Mouse (Mus musculus) lung, embryonic 16.5 days (tissue): ENCODE data around the gene Mecom. TPM values are rescaled to one million over a fixed set of nuclear protein-coding genes. Genes with fewer than 3 reads are reported as not detected.
"Not testable (repeated sequence)": the region's sequence is repeated elsewhere in the genome, so short reads cannot be mapped to it uniquely, and the experiment has no call there.

Experiments used
- ATAC-seq: fragments of 200-750 bp; cut with Nextera tagmentation; 2 replicates; pipeline ENCODE4 v1.8.0; 2017; ENCODE audit warnings: low read depth, mild to moderate bottlenecking, moderate library complexity
- H3K27ac ChIP-seq: fragments of 300-500 bp; sonication (generic); 2 replicates; pipeline ENCODE4 v1.5.1; 2014; ENCODE audit warnings: mild to moderate bottlenecking, control low read depth, low read length
- H3K27me3 ChIP-seq: fragments of 300-500 bp; sonication (generic); 2 replicates; pipeline ENCODE4 v1.6.1; 2014; ENCODE audit warnings: low read depth, low read length, mixed read lengths; ENCODE audit not compliant: control insufficient read depth, insufficient read depth
- H3K36me3 ChIP-seq: fragments of 300-500 bp; sonication (generic); 2 replicates; pipeline ENCODE4 v1.6.1; 2014; ENCODE audit warnings: low read length; ENCODE audit not compliant: control insufficient read depth, insufficient read depth
- H3K4me1 ChIP-seq: fragments of 300-500 bp; sonication (generic); replicated peaks from 2 replicates; pipeline ENCODE4 v1.6.1; 2014; ENCODE audit warnings: low read length, mixed read lengths; ENCODE audit not compliant: control insufficient read depth, insufficient read depth
- H3K4me2 ChIP-seq: fragments of 300-500 bp; sonication (generic); 2 replicates; pipeline ENCODE4 v1.6.1; 2014; ENCODE audit warnings: low read depth, low read length, control low read depth
- H3K4me3 ChIP-seq: fragments of 300-500 bp; sonication (generic); 2 replicates; pipeline ENCODE4 v1.5.1; 2014; ENCODE audit warnings: mild to moderate bottlenecking, low read length, control low read depth
- H3K9ac ChIP-seq: fragments of 300-500 bp; sonication (generic); 2 replicates; pipeline ENCODE4 v1.6.1; 2014; ENCODE audit warnings: low read length, control low read depth
- H3K9me3 ChIP-seq: fragments of 300-500 bp; sonication (generic); 2 replicates; pipeline ENCODE4 v1.6.1; 2016; ENCODE audit warnings: low read length; ENCODE audit not compliant: control insufficient read depth
- WGBS: fragments of 180-500 bp; shearing (Covaris S2); extraction: QIAGEN DNeasy Blood & Tissue Kit; methylation state at CpG from one replicate; pipeline ENCODE4 v1.1.7; 2014; 5-methylcytosine and 5-hydroxymethylcytosine counted together
- polyA plus RNA-seq: library from polyadenylated mRNA; unstranded; fragments of >200 nt; fragmentation: Nextera tagmentation; extraction: Ambion mirVana; gene quantifications from 2 replicates; pipeline ENCODE4 v1.2.1, GENCODE M21; 2015

Mecom gene
- 69.5 and 73.4 TPM in 2 replicates for polyA plus RNA-seq

- H3K27ac ChIP-seq, result peak within 1 kb of the TSS; percentile 75
These were observed at the start of gene Mecom for GRCm38 (mm10) chr3:30547908-30548307. TSS of gene Mecom (minus strand) at chr3:30548008.

DNA sequence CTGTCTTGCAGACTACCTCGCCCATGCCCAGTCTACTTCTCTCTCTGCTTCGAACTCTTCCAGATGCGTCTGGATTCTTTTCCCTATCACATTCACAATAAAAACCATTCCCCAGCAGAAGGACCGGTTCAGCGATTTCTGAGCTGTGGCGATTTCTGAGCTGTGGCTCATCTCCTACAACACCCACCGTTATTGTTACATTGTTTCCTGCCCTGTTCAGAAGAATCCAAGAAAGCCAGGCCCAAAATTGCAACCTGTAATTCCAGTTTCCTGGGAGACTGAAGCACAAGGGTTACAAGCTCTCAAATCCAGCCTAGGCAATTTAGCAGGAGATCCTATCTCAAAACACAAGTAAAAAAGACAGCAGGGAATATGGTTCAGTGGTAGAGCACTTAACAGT is 49.5 kb upstream of the Mecom start:
- Histone ChIP-seq H3K4me3 (no peak overlapping the region), H3K9me3 (no peaks in the 10 kb centered on the region), H3K27me3 (peaks cover 3% of the 10 kb centered on the region; the same call in 1 of the 2 replicates), H3K4me2 (no peak overlapping the region), H3K4me1 (peaks cover 6% of the 10 kb centered on the region; the same call in 1 of the 2 replicates), H3K36me3 (no peaks in the 10 kb centered on the region), H3K27ac (no peak overlapping the region), H3K9ac (no peak overlapping the region)
- 84% methylated on average over 7 of the region's 7 CpGs for WGBS
- no peak for ATAC-seq

More at GRCm38 (mm10) chr3:30547908-30548307, at the start of gene Mecom:
- peaks cover 20% of the 10 kb centered on the region for H3K4me1 ChIP-seq
- 0 out of 2 replicates have a peak within 1 kb of the TSS, but pooled peaks have one; percentile 15 for H3K9ac ChIP-seq
- H3K9me3 ChIP-seq, result no peaks in the 10 kb centered on the region
- no peaks in the 10 kb centered on the region for H3K36me3 ChIP-seq
- H3K4me2 ChIP-seq, result peak within 1 kb of the TSS; percentile 35
- no peaks in the 10 kb centered on the region for H3K27me3 ChIP-seq
- WGBS, result 83% methylated on average over 3 of the region's 3 CpGs
- peak within 1 kb of the TSS; percentile 15 for H3K4me3 ChIP-seq
- no peak for ATAC-seq

- peak overlapping the region; percentile 82 for H3K9ac ChIP-seq
- under 1% methylated on average over 62 of the region's 62 CpGs for WGBS
- H3K9me3 ChIP-seq, result no peaks in the 10 kb centered on the region
- H3K36me3 ChIP-seq, result no peaks in the 10 kb centered on the region
- H3K4me2 ChIP-seq, result peak overlapping the region; percentile 81
- peak overlapping the region; percentile 71 for H3K4me3 ChIP-seq
- peak overlapping the region; percentile 16; the same call in 1 of the 2 replicates for H3K27ac ChIP-seq
- H3K27me3 ChIP-seq, result peaks cover 3% of the 10 kb centered on the region; the same call in 1 of the 2 replicates
- H3K4me1 ChIP-seq, result peaks cover 6% of the 10 kb centered on the region; the same call in 1 of the 2 replicates
- peak; percentile 60 for ATAC-seq
These were observed 47.5 kb upstream of the Mecom start for GRCm38 (mm10) chr3:30595111-30595832.

DNA sequence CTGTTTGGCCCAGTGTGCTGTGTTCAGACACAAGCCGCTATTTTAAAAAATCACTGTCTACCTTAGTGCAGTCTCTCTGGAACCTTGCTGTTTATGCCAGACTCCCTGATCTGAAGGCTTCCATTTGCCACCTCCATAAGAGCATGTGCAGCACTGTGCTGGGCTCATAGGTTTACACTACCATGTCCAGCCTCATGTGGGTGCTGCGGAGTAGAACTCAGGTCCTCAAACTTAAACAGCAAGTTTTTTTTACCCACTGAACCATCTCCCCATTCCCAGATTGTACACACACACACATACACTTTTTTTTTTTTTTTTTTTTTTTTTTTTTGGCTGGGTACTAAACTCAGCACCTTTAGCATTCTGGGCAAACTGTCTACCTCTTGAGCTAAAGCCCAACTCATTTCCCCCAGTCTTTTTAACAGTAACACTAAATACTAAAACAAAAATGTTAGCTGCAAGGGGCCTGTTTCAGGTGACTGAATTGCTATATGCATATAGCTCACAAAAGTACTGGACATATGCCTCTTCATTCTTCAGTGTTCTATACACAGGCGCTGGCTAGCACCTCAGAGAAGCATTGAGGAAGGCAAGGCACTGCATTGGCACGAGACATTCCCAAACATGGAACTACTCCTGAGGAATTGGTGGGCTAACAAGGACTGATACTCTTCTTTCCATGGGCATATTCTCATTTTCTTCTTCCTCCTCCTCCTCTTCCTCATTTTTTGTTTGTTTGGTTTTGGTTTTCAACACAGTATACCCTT is 46.1 kb upstream of the Mecom start:
- ATAC-seq, result 0 out of 2 replicates have a peak, but pooled peaks have one; percentile 35
- H3K9me3 ChIP-seq, result no peaks in the 10 kb centered on the region
- peaks cover 3% of the 10 kb centered on the region; the same call in 1 of the 2 replicates for H3K27me3 ChIP-seq
- no peak overlapping the region for H3K27ac ChIP-seq
- H3K4me2 ChIP-seq, result no peak overlapping the region
- H3K36me3 ChIP-seq, result no peaks in the 10 kb centered on the region
- peaks cover 2% of the 10 kb centered on the region; the same call in 1 of the 2 replicates for H3K4me1 ChIP-seq
- H3K4me3 ChIP-seq, result no peak overlapping the region
- WGBS, result 74% methylated on average over 4 of the region's 4 CpGs
- H3K9ac ChIP-seq, result no peak overlapping the region

DNA sequence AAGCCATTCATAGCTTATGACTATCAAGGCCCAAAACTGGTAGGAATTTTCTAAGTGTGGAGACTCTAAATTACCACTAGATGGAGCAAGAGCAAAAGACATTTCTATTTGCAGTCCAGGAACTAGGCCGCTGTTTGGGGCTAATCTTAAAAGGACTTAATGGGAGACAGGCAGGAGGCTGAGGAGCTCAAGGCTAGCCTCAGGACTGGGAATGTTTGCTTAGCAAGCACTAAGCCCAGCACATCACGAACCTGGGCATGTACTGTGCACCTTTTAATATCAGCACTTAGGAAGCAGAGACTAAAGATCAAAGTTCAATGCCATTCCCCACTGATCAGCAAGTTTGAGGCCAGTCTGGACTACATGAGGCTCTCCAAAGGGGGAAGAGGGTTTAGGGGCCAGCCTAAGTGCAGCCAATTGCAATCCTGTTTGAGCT is 44.6 kb upstream of the Mecom start:
- peaks cover 2% of the 10 kb centered on the region; the same call in 1 of the 2 replicates for H3K4me1 ChIP-seq
- no peaks in the 10 kb centered on the region for H3K36me3 ChIP-seq
- WGBS, result 0% methylated on average over 2 of the region's 2 CpGs
- no peak overlapping the region for H3K4me3 ChIP-seq
- H3K9me3 ChIP-seq, result no peaks in the 10 kb centered on the region
- no peak overlapping the region for H3K27ac ChIP-seq
- no peaks in the 10 kb centered on the region for H3K27me3 ChIP-seq
- ATAC-seq, result peak; percentile 63
- no peak overlapping the region for H3K9ac ChIP-seq
- H3K4me2 ChIP-seq, result no peak overlapping the region

DNA sequence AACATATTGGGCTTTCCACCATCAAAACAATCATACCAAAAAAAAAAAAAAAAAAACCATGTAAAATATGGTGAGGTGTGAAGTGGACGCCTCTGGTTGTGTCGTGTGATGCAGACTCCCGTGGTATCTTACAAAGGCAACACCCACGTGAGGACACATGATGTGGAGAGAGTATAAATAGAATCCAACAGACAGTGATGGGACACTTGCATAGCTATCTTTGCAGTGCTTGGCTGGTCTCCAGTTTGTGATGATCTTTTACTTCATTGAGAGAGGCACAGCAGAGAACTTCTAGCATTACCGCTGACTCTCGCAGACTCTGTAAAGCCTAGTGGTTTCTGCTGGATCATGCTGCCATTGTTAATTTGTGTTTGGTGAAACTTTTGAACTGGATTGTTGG is 41.1 kb upstream of the Mecom start:
- Histone ChIP-seq H3K9me3 (no peaks in the 10 kb centered on the region), H3K4me3 (no peak overlapping the region), H3K9ac (no peak overlapping the region), H3K36me3 (no peaks in the 10 kb centered on the region), H3K27ac (no peak overlapping the region), H3K4me2 (no peak overlapping the region), H3K27me3 (no peaks in the 10 kb centered on the region), H3K4me1 (no peaks in the 10 kb centered on the region)
- ATAC-seq, result no peak
- WGBS, result 69% methylated on average over 6 of the region's 6 CpGs

DNA sequence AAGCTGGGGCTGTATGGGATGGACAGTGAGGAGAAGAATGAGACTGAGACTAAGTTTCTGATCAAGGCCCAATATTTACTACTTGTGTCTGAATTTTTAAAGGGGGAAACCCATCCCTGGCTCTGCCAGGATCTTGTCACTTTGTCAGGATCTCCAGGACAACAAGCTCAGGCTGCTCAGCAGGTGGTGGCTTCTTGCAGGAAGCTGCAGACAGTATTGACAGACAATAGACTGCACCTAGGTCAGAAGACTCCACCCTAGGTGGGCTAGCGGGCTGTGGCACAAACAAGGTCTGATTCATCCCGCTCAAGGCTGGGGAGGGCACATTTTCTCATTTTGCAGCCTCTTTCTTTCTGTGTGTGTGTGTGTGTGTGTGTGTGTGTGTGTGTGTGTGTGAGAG is 25.7 kb upstream of the Mecom start:
- ATAC-seq, result no peak
- Histone ChIP-seq H3K36me3 (no peaks in the 10 kb centered on the region), H3K4me2 (no peak overlapping the region), H3K4me1 (no peaks in the 10 kb centered on the region), H3K27me3 (no peaks in the 10 kb centered on the region), H3K4me3 (no peak overlapping the region), H3K27ac (no peak overlapping the region), H3K9ac (no peak overlapping the region), H3K9me3 (no peaks in the 10 kb centered on the region)
- 21% methylated on average over 2 of the region's 2 CpGs for WGBS

DNA sequence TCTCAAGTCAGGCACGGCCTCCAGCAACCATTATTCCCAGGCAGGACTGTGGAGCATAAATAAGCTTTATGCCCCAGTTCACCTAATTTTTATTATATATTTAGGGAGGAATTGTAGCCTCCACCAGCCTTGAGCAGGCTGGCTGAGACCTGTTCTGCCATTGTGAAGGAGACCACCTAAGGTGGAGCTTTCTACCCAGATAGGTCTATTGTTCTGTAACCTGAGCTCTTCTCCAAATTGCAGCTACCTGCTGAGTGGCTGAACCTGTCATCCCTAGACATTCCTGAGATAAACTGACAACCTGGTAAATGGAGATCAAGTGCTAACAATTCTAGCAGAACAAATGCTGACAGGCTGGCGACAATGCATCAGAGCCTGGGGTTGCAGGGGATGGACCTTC is 18.5 kb upstream of the Mecom start:
- not testable (repeated sequence) for H3K27me3 ChIP-seq, H3K4me1 ChIP-seq, H3K36me3 ChIP-seq, H3K9me3 ChIP-seq, H3K27ac ChIP-seq, ATAC-seq, H3K4me3 ChIP-seq, H3K9ac ChIP-seq, H3K4me2 ChIP-seq
- 57% methylated on average over 1 of the region's 2 CpGs for WGBS

GRCm38 (mm10) chr3:30560677-30561314 is 13.0 kb upstream of the Mecom start:
- H3K4me3 ChIP-seq, result no peak overlapping the region
- no peak overlapping the region for H3K27ac ChIP-seq
- H3K36me3 ChIP-seq, result no peaks in the 10 kb centered on the region
- H3K9me3 ChIP-seq, result no peaks in the 10 kb centered on the region
- no peak for ATAC-seq
- no peak overlapping the region for H3K9ac ChIP-seq
- H3K4me1 ChIP-seq, result no peaks in the 10 kb centered on the region
- no peak overlapping the region for H3K4me2 ChIP-seq
- WGBS, result 38% methylated on average over 6 of the region's 6 CpGs
- no peaks in the 10 kb centered on the region for H3K27me3 ChIP-seq
